In the genomic region with DNA sequence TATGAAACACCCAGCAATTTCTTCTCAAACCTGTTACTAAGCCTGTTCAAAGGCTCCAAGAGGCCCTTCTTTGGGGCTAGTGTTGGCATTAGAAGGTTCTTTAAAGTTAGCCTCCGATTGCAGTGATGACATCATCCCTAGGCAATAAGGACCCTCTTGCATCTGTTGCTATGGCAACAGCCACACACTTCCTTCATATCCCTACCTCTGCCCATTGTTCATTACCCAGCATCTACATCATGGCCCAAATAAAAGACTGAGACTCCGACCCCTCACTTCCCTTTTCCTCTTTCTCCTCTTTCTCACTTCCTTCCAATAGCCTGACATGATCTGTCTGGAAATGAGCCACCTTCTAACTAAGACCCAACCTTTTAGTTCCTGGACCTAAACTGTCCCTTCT, we compare ENCODE assay signal across 23 mouse cellular contexts. TPM values are rescaled to one million over a fixed set of nuclear protein-coding genes. Genes with fewer than 3 reads are reported as not detected.
DNase-seq lines count a peak whose midpoint lies in the region; ATAC-seq and TF ChIP-seq lines count a peak whose summit lies in the region.
"Had no signal": no experiment of that assay in that cellular context is flagged by ENCODE, and none has a peak within 500 bp of the region (broad histone marks: within the 10 kb centered on the region; RNA-seq: fewer than 3 reads in every experiment).

No protein-coding gene starts in this region.

- no peak overlapping the region for H3K4me3 ChIP-seq in forebrain, postnatal 0 days (ENCODE audit: low read depth, low read length)
- no peak overlapping the region for H3K4me3 ChIP-seq in forebrain, embryonic 10.5 days
- no peak overlapping the region for H3K4me3 ChIP-seq in midbrain, embryonic 12.5 days
- H3K4me3 ChIP-seq in midbrain, embryonic 13.5 days (replicated peaks) = no peak overlapping the region
- no peak overlapping the region for H3K4me3 ChIP-seq in hindbrain, embryonic 12.5 days
- H3K4me3 ChIP-seq: embryonic facial prominence, embryonic 10.5 days; heart, embryonic 10.5 days; intestine, embryonic 15.5 days had no signal

- H3K9me3 ChIP-seq in forebrain, postnatal 0 days (ENCODE audit: low read length) = no peaks in the 10 kb centered on the region
- H3K9me3 ChIP-seq in forebrain, embryonic 10.5 days = no peaks in the 10 kb centered on the region
- H3K9me3 ChIP-seq in midbrain, embryonic 12.5 days = no peaks in the 10 kb centered on the region
- H3K9me3 ChIP-seq in midbrain, embryonic 13.5 days = no peaks in the 10 kb centered on the region
- no peaks in the 10 kb centered on the region for H3K9me3 ChIP-seq in hindbrain, embryonic 12.5 days (replicated peaks)
- H3K9me3 ChIP-seq: embryonic facial prominence, embryonic 10.5 days; heart, embryonic 10.5 days; intestine, embryonic 15.5 days had no signal

- H3K27ac ChIP-seq in forebrain, postnatal 0 days (ENCODE audit: low read depth, low read length) = no peak overlapping the region
- H3K27ac ChIP-seq in forebrain, embryonic 10.5 days = no peak overlapping the region
- no peak overlapping the region for H3K27ac ChIP-seq in midbrain, embryonic 12.5 days (replicated peaks)
- no peak overlapping the region for H3K27ac ChIP-seq in midbrain, embryonic 13.5 days
- no peak overlapping the region for H3K27ac ChIP-seq in hindbrain, embryonic 12.5 days
- H3K27ac ChIP-seq: embryonic facial prominence, embryonic 10.5 days; heart, embryonic 10.5 days; hindbrain, embryonic 14.5 days; intestine, embryonic 15.5 days had no signal

- no peak for ATAC-seq in forebrain, postnatal 0 days
- 0 out of 2 replicates have a peak, but pooled peaks have one; percentile 32 for ATAC-seq in midbrain, embryonic 12.5 days (ENCODE audit: low FRiP score, low read depth)
- ATAC-seq in midbrain, embryonic 13.5 days = no peak
- peak; percentile 62; the same call in 1 of the 2 replicates for ATAC-seq in common myeloid progenitor, adult 5-6 weeks (replicated peaks; ENCODE audit: low read depth, poor library complexity, severe bottlenecking)
- ATAC-seq in megakaryocyte progenitor cell, adult 5-6 weeks (replicated peaks; ENCODE audit: poor library complexity) = peak; percentile 33; the same call in 1 of the 2 replicates
- no peak for ATAC-seq in hindbrain, embryonic 12.5 days (ENCODE audit: low FRiP score)
- ATAC-seq: intestine, embryonic 15.5 days had no signal

- no peaks in the 10 kb centered on the region for H3K27me3 ChIP-seq in forebrain, postnatal 0 days (ENCODE audit: insufficient read depth, low read length)
- no peaks in the 10 kb centered on the region for H3K27me3 ChIP-seq in forebrain, embryonic 10.5 days (ENCODE audit: poor library complexity, severe bottlenecking)
- no peaks in the 10 kb centered on the region for H3K27me3 ChIP-seq in midbrain, embryonic 12.5 days
- no peaks in the 10 kb centered on the region for H3K27me3 ChIP-seq in midbrain, embryonic 13.5 days
- H3K27me3 ChIP-seq in hindbrain, embryonic 12.5 days = no peaks in the 10 kb centered on the region
- H3K27me3 ChIP-seq: intestine, embryonic 15.5 days had no signal

- 28% methylated on average over 2 of the region's 2 CpGs for WGBS in forebrain, postnatal 0 days
- WGBS in forebrain, embryonic 10.5 days = 67% methylated on average over 2 of the region's 2 CpGs
- 69% methylated on average over 2 of the region's 2 CpGs for WGBS in midbrain, embryonic 12.5 days
- 54% methylated on average over 2 of the region's 2 CpGs for WGBS in midbrain, embryonic 13.5 days
- WGBS in hindbrain, embryonic 12.5 days = 57% methylated on average over 2 of the region's 2 CpGs

- DNase-seq in forebrain, postnatal 0 days = peak; percentile 11
- DNase-seq in forebrain, embryonic 10.5 days (ENCODE audit: extremely low spot score, low spot score) = no peak
- no peak for DNase-seq in adrenal gland, postnatal 4 days (ENCODE audit: low spot score in 2 of 2)
- DNase-seq: adrenal gland, adult 8-10 months; adrenal gland, postnatal 36 days; cerebellum, adult 18-20 months; cerebellum, adult 9-11 months; cerebellum, postnatal 36 days; gastrocnemius, postnatal 14 days; heart, adult 18-20 months; heart, postnatal 10 days had no signal

- TF ChIP-seq CTCF in forebrain, postnatal 0 days (IDR thresholded peaks at IDR 0.05; ENCODE audit: low read depth) = no peak

- no peak overlapping the region for H3K4me2 ChIP-seq in forebrain, postnatal 0 days (ENCODE audit: low read depth)
- H3K4me2 ChIP-seq in midbrain, embryonic 12.5 days (replicated peaks) = no peak overlapping the region
- no peak overlapping the region for H3K4me2 ChIP-seq in midbrain, embryonic 13.5 days (replicated peaks)
- H3K4me2 ChIP-seq in hindbrain, embryonic 12.5 days (replicated peaks) = no peak overlapping the region
- H3K4me2 ChIP-seq: hindbrain, embryonic 14.5 days; intestine, embryonic 15.5 days had no signal

- no peaks in the 10 kb centered on the region for H3K36me3 ChIP-seq in forebrain, postnatal 0 days (ENCODE audit: insufficient read depth)
- H3K36me3 ChIP-seq in forebrain, embryonic 10.5 days (replicated peaks) = no peaks in the 10 kb centered on the region
- H3K36me3 ChIP-seq in midbrain, embryonic 12.5 days = no peaks in the 10 kb centered on the region
- no peaks in the 10 kb centered on the region for H3K36me3 ChIP-seq in midbrain, embryonic 13.5 days
- no peaks in the 10 kb centered on the region for H3K36me3 ChIP-seq in hindbrain, embryonic 12.5 days
- H3K36me3 ChIP-seq: embryonic facial prominence, embryonic 10.5 days; heart, embryonic 10.5 days; intestine, embryonic 15.5 days had no signal

- H3K4me1 ChIP-seq in forebrain, postnatal 0 days (ENCODE audit: insufficient read depth) = no peaks in the 10 kb centered on the region
- H3K4me1 ChIP-seq in forebrain, embryonic 10.5 days = peaks cover 4% of the 10 kb centered on the region; the same call in 1 of the 2 replicates
- no peaks in the 10 kb centered on the region for H3K4me1 ChIP-seq in midbrain, embryonic 12.5 days
- no peaks in the 10 kb centered on the region for H3K4me1 ChIP-seq in midbrain, embryonic 13.5 days (replicated peaks)
- no peaks in the 10 kb centered on the region for H3K4me1 ChIP-seq in hindbrain, embryonic 12.5 days
- H3K4me1 ChIP-seq: embryonic facial prominence, embryonic 10.5 days; heart, embryonic 10.5 days; intestine, embryonic 15.5 days had no signal

- no peak overlapping the region for H3K9ac ChIP-seq in forebrain, postnatal 0 days
- H3K9ac ChIP-seq in midbrain, embryonic 12.5 days (replicated peaks) = no peak overlapping the region
- no peak overlapping the region for H3K9ac ChIP-seq in midbrain, embryonic 13.5 days (replicated peaks)
- H3K9ac ChIP-seq in hindbrain, embryonic 12.5 days = no peak overlapping the region
- H3K9ac ChIP-seq: hindbrain, embryonic 14.5 days; intestine, embryonic 15.5 days had no signal

RNA-seq across cellular contexts. Expression of a gene that starts 46.3 kb away (rescaled TPM):
- not detected in 2 replicates for total RNA-seq in forebrain, postnatal 0 days (2014; rRNA removed)
- 0.06 and 0.10 TPM in 2 replicates for polyA plus RNA-seq in forebrain, postnatal 0 days (2015; fragmentation: Nextera tagmentation; extraction: Ambion mirVana)
- 0.17 and 0.24 TPM in 2 replicates for polyA plus RNA-seq in forebrain, embryonic 10.5 days (2016; fragmentation: Nextera tagmentation; extraction: Ambion mirVana)
- polyA plus RNA-seq in midbrain, embryonic 12.5 days (2016; fragmentation: Nextera tagmentation; extraction: Ambion mirVana) = 0.11 TPM in 1 of 2 replicates, not detected in the other
- 0.08 TPM in 1 of 2 replicates, not detected in the other for polyA plus RNA-seq in midbrain, embryonic 13.5 days (2015; fragmentation: Nextera tagmentation; extraction: Ambion mirVana)
- 0.92 TPM in 1 of 2 replicates, not detected in the other for total RNA-seq in common myeloid progenitor, adult 5-6 weeks (2017)
- total RNA-seq in megakaryocyte progenitor cell, adult 5-6 weeks (2015) = not detected in 2 replicates
- 0.51 TPM in 1 of 2 replicates, not detected in the other for total RNA-seq in megakaryocyte progenitor cell, adult 5-6 weeks (2017)
- 0.12 TPM in 1 of 2 replicates, not detected in the other for polyA plus RNA-seq in hindbrain, embryonic 12.5 days (2016; fragmentation: Nextera tagmentation; extraction: Ambion mirVana)
- total RNA-seq in adrenal gland, postnatal 4 days (2021) = 1 to 10 TPM in 1 of 2 experiments, under 1 TPM in 1; 0.87 to 1.4 TPM
- total RNA-seq: ES-E14 had no signal
- polyA plus RNA-seq: embryonic facial prominence, embryonic 14.5 days; heart, embryonic 14.5 days had no signal

Comparison
In these comparisons a context has a peak if more than half of its experiments do, and no peak if none do; other contexts are left out.
1. ATAC-seq: peak in midbrain, embryonic 12.5 days (single experiment), common myeloid progenitor, adult 5-6 weeks (single experiment) and megakaryocyte progenitor cell, adult 5-6 weeks (single experiment); none in forebrain, postnatal 0 days (single experiment), midbrain, embryonic 13.5 days (single experiment) and hindbrain, embryonic 12.5 days (single experiment).